Mouse (Mus musculus) neural tube, embryonic 13.5 days (tissue): ENCODE results near the gene Gm13030. TPM values are rescaled to one million over a fixed set of nuclear protein-coding genes. Genes with fewer than 3 reads are reported as not detected.
"Not testable (repeated sequence)": the region's sequence is repeated elsewhere in the genome, so short reads cannot be mapped to it uniquely, and the experiment has no call there.

Source experiments
- ATAC-seq: fragments of 200-750 bp; cut with Nextera tagmentation; 2 replicates; pipeline ENCODE4 v1.8.0; 2017; ENCODE audit warnings: low read depth, mild to moderate bottlenecking, moderate TSS enrichment, moderate library complexity
- H3K27ac ChIP-seq: fragments of 300-500 bp; sonication (generic); replicated peaks from 2 replicates; pipeline ENCODE4 v1.5.1; 2015; ENCODE audit warnings: moderate library complexity, mild to moderate bottlenecking, inconsistent platforms
- H3K27me3 ChIP-seq: fragments of 300-500 bp; sonication (generic); 2 replicates; pipeline ENCODE4 v1.6.1; 2015; ENCODE audit warnings: mild to moderate bottlenecking, inconsistent platforms
- H3K36me3 ChIP-seq: fragments of 300-500 bp; sonication (generic); 2 replicates; pipeline ENCODE4 v1.6.1; 2015; ENCODE audit warnings: mild to moderate bottlenecking, inconsistent platforms
- H3K4me1 ChIP-seq: fragments of 300-500 bp; sonication (generic); replicated peaks from 2 replicates; pipeline ENCODE4 v1.6.1; 2015; ENCODE audit warnings: inconsistent platforms
- H3K4me2 ChIP-seq: fragments of 300-500 bp; sonication (generic); 2 replicates; pipeline ENCODE4 v1.6.1; 2015; ENCODE audit warnings: inconsistent platforms, mild to moderate bottlenecking, moderate library complexity
- H3K4me3 ChIP-seq: fragments of 300-500 bp; sonication (generic); 2 replicates; pipeline ENCODE4 v1.5.1; 2015; ENCODE audit warnings: mild to moderate bottlenecking, inconsistent platforms
- H3K9ac ChIP-seq: fragments of 300-500 bp; sonication (generic); 2 replicates; pipeline ENCODE4 v1.6.1; 2015; ENCODE audit warnings: moderate library complexity, mild to moderate bottlenecking, inconsistent platforms
- H3K9me3 ChIP-seq: fragments of 300-500 bp; sonication (generic); 2 replicates; pipeline ENCODE4 v1.6.1; 2016; ENCODE audit warnings: inconsistent platforms
- WGBS: fragments of 180-500 bp; shearing (Covaris S2); methylation state at CpG from one replicate; pipeline ENCODE4 v1.1.7; 2015; 5-methylcytosine and 5-hydroxymethylcytosine counted together
- polyA plus RNA-seq: library from polyadenylated mRNA; unstranded; fragments of >200 nt; fragmentation: Nextera tagmentation; extraction: Ambion mirVana; gene quantifications from 2 replicates; pipeline ENCODE4 v1.2.1, GENCODE M21; 2015

Gm13030 gene
- polyA plus RNA-seq, 1 experiment from 2014 or later, result not detected

DNA sequence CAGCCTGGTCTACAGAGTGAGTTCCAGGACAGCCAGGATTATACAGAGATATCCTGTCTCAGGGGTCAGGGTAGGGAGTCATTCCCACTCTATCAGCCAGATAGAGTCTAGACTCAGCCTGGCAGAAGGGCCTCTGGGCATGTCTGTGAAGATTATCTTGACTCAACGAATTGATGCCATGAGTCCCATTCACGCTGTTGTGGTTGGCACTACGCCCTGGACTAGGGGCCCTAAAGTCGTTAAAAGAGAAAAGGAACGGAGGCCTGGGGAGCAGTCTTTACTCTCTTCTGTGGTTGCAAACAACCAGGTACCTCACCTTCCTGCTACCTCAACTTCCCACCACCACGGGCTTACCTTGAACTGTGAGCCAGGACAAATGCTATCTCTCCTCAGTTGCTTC lies 34.0 kb downstream of the Gm13030 start:
- H3K27me3 ChIP-seq, result no peaks in the 10 kb centered on the region
- 85% methylated on average over 6 of the region's 6 CpGs for WGBS
- H3K27ac ChIP-seq, result no peak overlapping the region
- no peak overlapping the region for H3K9ac ChIP-seq
- no peak for ATAC-seq
- H3K4me1 ChIP-seq, result no peaks in the 10 kb centered on the region
- H3K4me2 ChIP-seq, result no peak overlapping the region
- no peak overlapping the region for H3K4me3 ChIP-seq
- H3K9me3 ChIP-seq, result peaks cover 18% of the 10 kb centered on the region
- no peaks in the 10 kb centered on the region for H3K36me3 ChIP-seq

DNA sequence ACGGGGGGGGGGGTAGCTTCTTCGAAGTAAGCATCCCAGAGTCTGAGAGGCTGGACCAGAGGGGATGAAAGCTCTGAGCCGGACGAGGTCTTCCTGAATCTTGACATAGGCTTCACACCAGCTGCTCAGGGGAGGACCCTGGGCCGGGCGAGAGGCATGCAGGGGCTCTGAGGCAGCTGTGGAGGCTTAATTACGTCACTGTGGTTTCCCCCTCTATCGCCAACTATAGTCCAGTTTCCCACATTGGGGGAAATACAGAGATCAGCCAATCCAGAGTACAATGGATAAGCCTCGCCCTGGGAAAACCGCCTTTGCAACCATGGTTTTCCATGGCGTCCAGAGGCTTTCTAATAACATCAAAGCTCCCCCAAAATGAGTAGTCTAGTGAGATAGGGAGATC lies 46.6 kb downstream of the Gm13030 start:
- H3K4me2 ChIP-seq, result no peak overlapping the region
- H3K4me1 ChIP-seq, result peaks cover 12% of the 10 kb centered on the region
- 73% methylated on average over 11 of the region's 11 CpGs for WGBS
- H3K9ac ChIP-seq, result no peak overlapping the region
- no peaks in the 10 kb centered on the region; the same call in 1 of the 2 replicates for H3K9me3 ChIP-seq
- no peaks in the 10 kb centered on the region for H3K36me3 ChIP-seq
- peaks cover under 1% of the 10 kb centered on the region; the same call in 1 of the 2 replicates for H3K27me3 ChIP-seq
- H3K4me3 ChIP-seq, result no peak overlapping the region
- H3K27ac ChIP-seq, result no peak overlapping the region
- no peak for ATAC-seq

DNA sequence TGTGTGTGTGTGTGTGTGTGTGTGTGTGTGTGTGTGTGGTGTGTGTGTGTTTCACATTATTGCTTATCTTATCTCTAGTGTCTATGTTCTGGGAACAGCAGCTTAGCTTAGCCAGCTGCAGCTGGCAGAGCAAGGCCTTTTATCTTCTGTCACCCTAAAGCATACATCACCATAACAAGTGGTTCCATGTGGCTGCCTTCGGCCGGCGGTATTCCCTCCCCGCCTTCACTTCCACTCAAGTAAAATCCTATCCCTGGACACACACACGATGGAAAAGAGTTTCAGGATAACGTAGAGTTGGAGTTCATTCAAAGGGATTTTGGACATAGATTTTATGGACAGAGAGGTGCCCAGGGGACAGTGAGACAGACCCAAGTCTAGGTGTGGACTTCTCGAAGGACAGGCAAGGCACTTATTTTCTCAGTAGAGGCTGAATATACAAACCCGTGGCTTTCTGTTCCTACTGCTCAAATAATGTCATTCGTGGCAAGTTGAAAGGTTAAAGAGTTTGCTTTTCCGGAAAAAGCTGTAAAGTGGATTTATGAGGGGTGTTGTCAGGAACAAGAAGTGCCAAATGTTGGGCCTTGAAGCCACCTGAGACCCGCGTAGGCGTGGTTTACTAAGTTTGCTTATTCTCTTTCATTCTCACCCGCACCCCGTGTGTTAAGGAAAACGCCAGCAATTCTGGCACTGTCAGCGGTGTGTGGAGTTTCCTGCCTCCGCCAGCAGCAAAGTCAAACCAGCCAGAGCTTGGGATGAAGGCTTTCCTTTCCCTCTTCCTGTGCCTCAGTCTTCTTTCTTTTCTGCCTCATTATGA lies 47.8 kb downstream of the Gm13030 start:
- Histone ChIP-seq H3K27ac (no peak overlapping the region), H3K4me2 (no peak overlapping the region), H3K9ac (no peak overlapping the region), H3K4me3 (no peak overlapping the region), H3K9me3 (no peaks in the 10 kb centered on the region; the same call in 1 of the 2 replicates), H3K4me1 (peaks cover 12% of the 10 kb centered on the region), H3K27me3 (no peaks in the 10 kb centered on the region), H3K36me3 (no peaks in the 10 kb centered on the region)
- ATAC-seq, result no peak
- WGBS, result 46% methylated on average over 18 of the region's 18 CpGs

DNA sequence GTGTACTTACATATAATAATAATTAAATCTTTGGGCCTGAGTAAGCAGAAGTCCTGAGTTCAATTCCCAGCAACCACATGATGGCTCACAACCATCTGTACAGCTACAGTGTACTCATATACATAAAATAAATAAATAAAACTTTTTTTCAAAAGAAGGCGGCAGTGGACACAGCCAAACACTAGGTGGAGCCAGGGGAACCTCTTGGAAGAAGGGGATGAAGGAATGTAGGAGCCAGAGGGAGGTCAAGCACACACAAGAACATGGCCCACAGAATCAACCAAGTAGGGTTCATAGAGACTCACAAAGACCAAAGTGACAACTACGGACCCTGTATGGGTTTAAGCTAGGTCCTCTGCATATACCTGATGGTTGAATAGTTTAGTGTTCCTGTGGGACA lies 49.1 kb downstream of the Gm13030 start:
- no peak overlapping the region for H3K9ac ChIP-seq
- H3K27ac ChIP-seq, result no peak overlapping the region
- H3K4me3 ChIP-seq, result no peak overlapping the region
- ATAC-seq, result no peak
- no peaks in the 10 kb centered on the region for H3K27me3 ChIP-seq
- no peaks in the 10 kb centered on the region; the same call in 1 of the 2 replicates for H3K9me3 ChIP-seq
- no peaks in the 10 kb centered on the region for H3K36me3 ChIP-seq
- H3K4me1 ChIP-seq, result peaks cover 5% of the 10 kb centered on the region; the same call in 1 of the 2 replicates
- no peak overlapping the region for H3K4me2 ChIP-seq
- 83% methylated on average over 2 of the region's 2 CpGs for WGBS

DNA sequence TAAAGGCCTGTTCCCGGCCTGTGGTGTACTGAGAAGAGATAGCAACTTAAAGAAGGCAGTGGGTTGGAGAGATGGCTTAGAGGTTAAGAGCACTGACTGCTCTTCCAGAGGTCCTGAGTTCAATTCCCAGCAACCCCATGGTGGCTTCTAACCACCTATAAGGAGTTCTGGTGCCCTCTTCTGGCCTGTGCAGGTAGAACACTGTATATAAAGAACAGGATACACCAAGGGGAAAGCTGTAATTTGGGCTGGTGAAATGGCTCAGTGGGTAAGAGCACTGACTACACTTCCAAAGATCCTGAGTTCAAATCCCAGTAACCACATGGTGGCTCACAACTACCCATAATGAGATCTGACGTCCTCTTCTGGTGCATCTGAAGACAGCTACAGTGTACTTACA lies 49.6 kb downstream of the Gm13030 start:
- H3K4me3 ChIP-seq, H3K9me3 ChIP-seq, ATAC-seq, H3K4me2 ChIP-seq, H3K27ac ChIP-seq, H3K36me3 ChIP-seq, H3K9ac ChIP-seq, H3K27me3 ChIP-seq, H3K4me1 ChIP-seq: not testable (repeated sequence)
- WGBS, result 88% methylated on average over 2 of the region's 2 CpGs

DNA sequence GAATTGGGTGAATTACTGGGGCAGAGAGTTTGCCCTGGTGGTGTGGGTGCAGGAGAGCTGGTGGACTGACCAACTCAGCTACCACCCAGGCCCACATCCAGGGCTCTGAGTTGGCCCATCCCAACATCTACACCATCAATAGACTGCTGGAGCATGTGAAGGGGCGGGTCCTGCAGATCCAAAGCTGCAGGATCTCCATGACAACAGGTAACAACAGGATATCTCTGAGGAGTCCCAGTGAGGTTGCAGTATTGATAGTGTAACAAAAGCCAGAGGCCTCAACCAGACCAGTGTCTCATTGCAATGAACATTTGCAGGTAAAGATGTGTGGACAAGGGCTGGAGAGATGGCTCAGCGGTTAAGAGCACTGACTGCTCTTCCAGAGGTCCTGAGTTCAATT lies 52.7 kb downstream of the Gm13030 start:
- H3K4me3 ChIP-seq, result no peak overlapping the region
- 86% methylated on average over 2 of the region's 2 CpGs for WGBS
- H3K27me3 ChIP-seq, result no peaks in the 10 kb centered on the region
- no peak overlapping the region for H3K4me2 ChIP-seq
- ATAC-seq, result no peak
- H3K4me1 ChIP-seq, result peaks cover 3% of the 10 kb centered on the region; the same call in 1 of the 2 replicates
- H3K9ac ChIP-seq, result no peak overlapping the region
- H3K27ac ChIP-seq, result no peak overlapping the region
- no peaks in the 10 kb centered on the region; the same call in 1 of the 2 replicates for H3K9me3 ChIP-seq
- no peaks in the 10 kb centered on the region for H3K36me3 ChIP-seq

Other genes with a start within 250 kb of the Gm13030 start
- 0.21 and 0.48 TPM in 2 replicates for gene Vwa5b1, start 238.1 kb downstream of the Gm13030 start, polyA plus RNA-seq
- gene Pla2g2c, start 149.2 kb downstream of the Gm13030 start, polyA plus RNA-seq, result 0.39 and 0.84 TPM in 2 replicates
- 1.9 and 2.6 TPM in 2 replicates for gene Ubxn10, start 136.8 kb downstream of the Gm13030 start, polyA plus RNA-seq
- gene Pla2g2f, start 116.3 kb downstream of the Gm13030 start, polyA plus RNA-seq, result not detected in 2 replicates
- gene Pla2g2d, start 98.2 kb downstream of the Gm13030 start, polyA plus RNA-seq, result 1.1 and 2.6 TPM in 2 replicates
- gene Pla2g5, start 10.5 kb downstream of the Gm13030 start, polyA plus RNA-seq, result 0.28 TPM in 1 of 2 replicates, not detected in the other
- not detected in 2 replicates for gene Pla2g2e, start 4.0 kb upstream of the Gm13030 start, polyA plus RNA-seq
- 3.0 and 3.7 TPM in 2 replicates for gene Otud3, start 40.0 kb upstream of the Gm13030 start, polyA plus RNA-seq
- not detected in 2 replicates for gene Rnf186, start 93.1 kb upstream of the Gm13030 start, polyA plus RNA-seq
- gene Tmco4, start 98.9 kb upstream of the Gm13030 start, polyA plus RNA-seq, result 0.80 and 1.2 TPM in 2 replicates
- 0.45 and 0.60 TPM in 2 replicates for gene Htr6, start 201.6 kb upstream of the Gm13030 start, polyA plus RNA-seq
- gene Nbl1, start 219.0 kb upstream of the Gm13030 start, polyA plus RNA-seq, result 49.1 and 59.7 TPM in 2 replicates